Mouse (Mus musculus) E14TG2a.4 (cell line): ENCODE data around the gene 0610009B22Rik.

Source experiments
- CTCF ChIP-seq: conservative IDR thresholded peaks from 2 replicates; pipeline ENCODE4 v1.5.1; 2014; ENCODE audit warnings: low read length
- POU5F1 ChIP-seq: IDR thresholded peaks from 2 replicates; pipeline ENCODE4 v1.6.1; 2014; ENCODE audit warnings: low read length, borderline replicate concordance

DNA sequence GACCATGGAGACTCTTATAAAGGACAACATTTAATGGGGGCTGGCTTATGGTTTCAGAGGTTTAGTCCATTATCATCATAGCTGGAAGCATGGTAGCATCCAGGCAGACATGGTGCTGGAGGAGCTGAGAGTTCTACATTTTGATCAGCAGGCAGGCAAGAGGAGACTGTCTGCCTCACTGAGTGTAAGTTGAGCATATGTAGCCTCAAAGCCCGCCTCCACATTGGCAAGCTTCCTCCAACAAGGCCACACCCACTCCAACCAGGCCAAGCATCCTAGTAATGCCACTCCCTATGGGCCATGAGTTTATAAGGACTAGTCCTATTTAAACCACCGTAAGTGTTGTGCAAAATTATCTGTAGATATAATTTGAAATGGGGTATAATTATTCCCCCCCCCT, 17.3 kb downstream of the 0610009B22Rik start:
- TF ChIP-seq CTCF (no peak), POU5F1 (no peak)
